Mouse (Mus musculus) liver, embryonic 14.5 days (tissue): ENCODE measurements at regions not wholly inside any gene's neighbourhood (a gene's known extent, or its start where the extent isn't known, plus 50 kb on each side); places are given as distances from the start of the nearest gene placed in this dataset.

Experiments
- ATAC-seq: fragments of 200-750 bp; cut with Nextera tagmentation; 2 replicates; pipeline ENCODE4 v1.8.0; 2017; ENCODE audit warnings: moderate number of reproducible peaks, mild to moderate bottlenecking, moderate library complexity; ENCODE audit not compliant: insufficient read depth
- DNase-seq, 3 experiments: peaks; one replicate each; pipeline ENCODE4 v3.0.0-alpha.2; 2012 to 2013; ENCODE audit warnings: low read depth in 3 of 3, low spot score in 3 of 3
- H3K27ac ChIP-seq: fragments of 300-500 bp; sonication (generic); 2 replicates; pipeline ENCODE4 v1.5.1; 2014; ENCODE audit warnings: moderate library complexity, mild to moderate bottlenecking, control low read depth, inconsistent platforms
- H3K27me3 ChIP-seq: fragments of 300-500 bp; sonication (generic); 2 replicates; pipeline ENCODE4 v1.6.1; 2014; ENCODE audit warnings: mild to moderate bottlenecking, low read length, moderate library complexity; ENCODE audit not compliant: control insufficient read depth, insufficient read depth
- H3K36me3 ChIP-seq: fragments of 300-500 bp; sonication (generic); replicated peaks from 2 replicates; pipeline ENCODE4 v1.6.1; 2014; ENCODE audit warnings: low read depth; ENCODE audit not compliant: control insufficient read depth, insufficient read depth
- H3K4me1 ChIP-seq, 2 experiments: fragments of 200-500 bp in 1 of 2; fragments of 300-500 bp in 1 of 2; sonication (generic) in 1 of 2; replicated peaks; 2 replicates each; pipeline ENCODE4 v1.6.1; 2012 to 2014; ENCODE audit warnings: antibody characterized with exemption in 1 of 2, inconsistent platforms in 1 of 2, low read length in 1 of 2; ENCODE audit not compliant: control insufficient read depth in 2 of 2, insufficient read depth in 2 of 2
- H3K4me2 ChIP-seq: fragments of 300-500 bp; sonication (generic); 2 replicates; pipeline ENCODE4 v1.6.1; 2014; ENCODE audit warnings: low read depth, mild to moderate bottlenecking, control low read depth, moderate library complexity
- H3K4me3 ChIP-seq, 2 experiments: fragments of 200-500 bp in 1 of 2; fragments of 300-500 bp in 1 of 2; sonication (generic) in 1 of 2; 2 replicates each; pipeline ENCODE4 v1.5.1; 2012 to 2014; ENCODE audit warnings: low read depth in 2 of 2, low read length in 2 of 2, mild to moderate bottlenecking in 2 of 2, control low read depth in 1 of 2, inconsistent platforms in 1 of 2, moderate library complexity in 1 of 2; ENCODE audit not compliant: insufficient read depth in 1 of 2
- H3K9ac ChIP-seq: fragments of 300-500 bp; sonication (generic); replicated peaks from 2 replicates; pipeline ENCODE4 v1.6.1; 2014; ENCODE audit warnings: mild to moderate bottlenecking, control low read depth, moderate library complexity
- H3K9me3 ChIP-seq: fragments of 300-500 bp; sonication (generic); 2 replicates; pipeline ENCODE4 v1.6.1; 2016; ENCODE audit warnings: low read length, mixed read lengths; ENCODE audit not compliant: control insufficient read depth
- CTCF ChIP-seq: IDR thresholded peaks from 2 replicates; pipeline ENCODE4 v1.5.1; 2016; ENCODE audit warnings: antibody characterized with exemption, low read depth, control low read depth
- EP300 ChIP-seq: IDR thresholded peaks from 2 replicates; pipeline ENCODE4 v1.6.1; 2016; ENCODE audit warnings: antibody characterized with exemption, low read depth
- WGBS: fragments of 180-500 bp; shearing (Covaris S2); extraction: QIAGEN DNeasy Blood & Tissue Kit; methylation state at CpG from one replicate; pipeline ENCODE4 v1.1.7; 2014; ENCODE audit not compliant: insufficient replicate concordance; 5-methylcytosine and 5-hydroxymethylcytosine counted together

- Histone ChIP-seq H3K27ac (no peak overlapping the region), H3K4me1 (no peaks in the 10 kb centered on the region), H3K27me3 (no peaks in the 10 kb centered on the region), H3K4me3 (no peak overlapping the region), H3K9me3 (no peaks in the 10 kb centered on the region), H3K9ac (no peak overlapping the region), H3K4me2 (no peak overlapping the region), H3K36me3 (no peaks in the 10 kb centered on the region)
- no peak for TF ChIP-seq EP300
- no peak for TF ChIP-seq CTCF
- ATAC-seq, result no peak
- WGBS, result 70% methylated on average over 3 of the region's 3 CpGs
- DNase-seq, result no peak
Observed at GRCm38 (mm10) chr15:51256681-51257080, 2628.0 kb upstream of the Gm7489 start.

- H3K9me3 ChIP-seq, result no peaks in the 10 kb centered on the region
- H3K27ac ChIP-seq, result no peak overlapping the region
- H3K4me1 ChIP-seq, result no peaks in the 10 kb centered on the region
- H3K4me2 ChIP-seq, result no peak overlapping the region
- H3K36me3 ChIP-seq, result no peaks in the 10 kb centered on the region
- H3K9ac ChIP-seq, result no peak overlapping the region
- no peak overlapping the region for H3K4me3 ChIP-seq
- DNase-seq, result no peak
- no peaks in the 10 kb centered on the region for H3K27me3 ChIP-seq
- TF ChIP-seq EP300, result no peak
- 53% methylated on average over 5 of the region's 5 CpGs for WGBS
- ATAC-seq, result no peak
Observed at GRCm38 (mm10) chr15:51264599-51265163, 2620.0 kb upstream of the Gm7489 start.

DNA sequence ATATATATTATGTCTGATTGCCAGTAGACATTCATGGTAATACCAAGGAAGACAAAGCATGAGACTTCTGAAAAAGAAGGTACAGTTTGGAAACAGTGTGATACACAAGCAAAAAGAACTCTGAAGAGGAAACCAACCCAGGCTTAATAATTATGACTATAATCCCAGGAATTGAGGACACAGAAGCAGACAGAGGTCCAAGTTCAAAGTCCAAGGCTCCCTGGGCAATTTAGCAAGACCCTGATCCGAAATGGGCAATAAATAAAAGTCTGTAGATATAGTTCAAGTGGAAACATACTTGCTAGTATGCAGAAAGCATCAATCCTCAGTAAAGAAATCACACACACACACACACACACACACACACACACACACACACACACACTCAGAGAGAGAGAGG lies 2618.7 kb upstream of the Gm7489 start:
- Histone ChIP-seq H3K27ac (no peak overlapping the region), H3K4me3 (no peak overlapping the region), H3K4me2 (no peak overlapping the region), H3K27me3 (no peaks in the 10 kb centered on the region), H3K9ac (no peak overlapping the region), H3K4me1 (no peaks in the 10 kb centered on the region), H3K36me3 (no peaks in the 10 kb centered on the region), H3K9me3 (no peaks in the 10 kb centered on the region)
- DNase-seq (no peak), ATAC-seq (no peak)
- TF ChIP-seq EP300, result no peak
- TF ChIP-seq CTCF, result no peak
- WGBS, result 13% methylated on average over 1 of the region's 1 CpGs

- Histone ChIP-seq H3K27ac (no peak overlapping the region), H3K36me3 (no peaks in the 10 kb centered on the region), H3K4me2 (no peak overlapping the region), H3K4me3 (no peak overlapping the region), H3K27me3 (no peaks in the 10 kb centered on the region), H3K9me3 (no peaks in the 10 kb centered on the region), H3K4me1 (no peaks in the 10 kb centered on the region), H3K9ac (no peak overlapping the region)
- no peak for TF ChIP-seq EP300
- no peak for TF ChIP-seq CTCF
- ATAC-seq (no peak), DNase-seq (no peak)
- WGBS, result 74% methylated on average over 9 of the region's 9 CpGs
Observed at GRCm38 (mm10) chr15:51271632-51272312, 2612.9 kb upstream of the Gm7489 start.

DNA sequence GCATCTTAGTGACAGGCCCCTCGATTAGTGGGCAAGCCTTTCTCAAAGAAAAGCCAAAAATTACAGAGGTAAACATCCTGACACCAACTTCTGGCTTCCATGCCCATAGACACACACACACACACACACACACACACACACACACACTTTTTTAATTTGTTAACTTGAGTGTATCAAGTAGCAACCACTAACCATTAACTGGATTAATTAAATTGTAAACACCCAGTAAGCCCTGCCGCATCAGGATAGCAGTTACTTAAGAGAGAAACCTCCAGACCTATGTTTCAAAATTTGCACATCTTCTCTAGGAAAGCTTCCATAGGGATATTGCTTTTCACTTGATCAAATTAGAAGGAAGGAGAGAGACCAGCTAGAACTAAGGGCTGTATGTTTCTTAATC lies 2599.4 kb upstream of the Gm7489 start:
- 65% methylated on average over 2 of the region's 2 CpGs for WGBS
- Histone ChIP-seq H3K27ac (no peak overlapping the region), H3K27me3 (no peaks in the 10 kb centered on the region), H3K9me3 (no peaks in the 10 kb centered on the region), H3K4me2 (no peak overlapping the region), H3K36me3 (no peaks in the 10 kb centered on the region), H3K4me3 (no peak overlapping the region), H3K9ac (no peak overlapping the region), H3K4me1 (no peaks in the 10 kb centered on the region)
- TF ChIP-seq CTCF, result no peak
- TF ChIP-seq EP300, result no peak
- ATAC-seq, result no peak
- DNase-seq, result no peak
